8 mouse cellular contexts compared by ENCODE assay signal in genomic region chr15:86173136-86173985, GRCm38 (mm10). TPM values are rescaled to one million over a fixed set of nuclear protein-coding genes. Genes with fewer than 3 reads are reported as not detected.
DNase-seq lines count a peak whose midpoint lies in the region; ATAC-seq lines count a peak whose summit lies in the region.

No protein-coding gene starts in this region.

- no peaks in the 10 kb centered on the region for H3K36me3 ChIP-seq in intestine, embryonic 15.5 days

- 45% methylated on average over 16 of the region's 16 CpGs for WGBS in intestine, embryonic 15.5 days

- peak; percentile 55 for DNase-seq in gastrocnemius, postnatal 14 days
- no peak for DNase-seq in gastrocnemius, postnatal 36 days
- peak; percentile 57 for DNase-seq in kidney, adult 9 months
- no peak for DNase-seq in layer of hippocampus, postnatal 36 days
- no peak for DNase-seq in ovary, postnatal 10 days (ENCODE audit: low spot score)

- no peak overlapping the region for H3K27ac ChIP-seq in intestine, embryonic 15.5 days

- no peaks in the 10 kb centered on the region for H3K9me3 ChIP-seq in intestine, embryonic 15.5 days

- H3K4me1 ChIP-seq in intestine, embryonic 15.5 days (replicated peaks) = 0 out of 2 replicates have a peak, but pooled peaks cover 4% of the 10 kb centered on the region

- ATAC-seq in activated CD4-positive, CD25-positive, alpha-beta regulatory T cell, adult 4 months = peak; percentile 74
- peak; percentile 65 for ATAC-seq in neutrophil, adult 5-6 weeks (ENCODE audit: extremely low read depth, insufficient number of reproducible peaks, low FRiP score, poor library complexity, severe bottlenecking)
- no peak for ATAC-seq in intestine, embryonic 15.5 days

- no peak overlapping the region for H3K9ac ChIP-seq in intestine, embryonic 15.5 days

- H3K4me3 ChIP-seq in intestine, embryonic 15.5 days (replicated peaks) = no peak overlapping the region

- intact Hi-C loops in gastrocnemius, postnatal 14 days (cut with DNase I; ENCODE audit: low total_unique reads) = no loop called here
- intact Hi-C loops in gastrocnemius, postnatal 36 days (cut with DNase I) = no loop called here

- no peak overlapping the region for H3K4me2 ChIP-seq in intestine, embryonic 15.5 days (replicated peaks)

- no peaks in the 10 kb centered on the region for H3K27me3 ChIP-seq in intestine, embryonic 15.5 days (replicated peaks)

RNA-seq across cellular contexts. Expression of gene Cerk, which starts 12.6 kb away (rescaled TPM):
- 1 to 10 TPM; 6.5 to 7.4 TPM for total RNA-seq in gastrocnemius, postnatal 14 days (2021)
- 1 to 10 TPM; 3.6 to 5.3 TPM for total RNA-seq in gastrocnemius, postnatal 36 days (2021)
- polyA plus RNA-seq in activated CD4-positive, CD25-positive, alpha-beta regulatory T cell, adult 4 months (2017; shearing (Covaris generic)) = 1 to 10 TPM; 5.1 to 5.7 TPM
- 114 and 127 TPM in 2 replicates for total RNA-seq in neutrophil, adult 5-6 weeks (2017)
- total RNA-seq in layer of hippocampus, postnatal 36 days (2021) = 10 to 100 TPM; 44.8 to 46.3 TPM
- polyA plus RNA-seq in intestine, embryonic 15.5 days (2015; fragmentation: Nextera tagmentation; extraction: Ambion mirVana) = 8.4 and 8.9 TPM in 2 replicates

RNA-seq across cellular contexts. Expression of gene Tbc1d22a, which starts 40.9 kb away (rescaled TPM):
- total RNA-seq in gastrocnemius, postnatal 14 days (2021) = 10 to 100 TPM; 10.4 to 11.9 TPM
- 10 to 100 TPM; 13.5 to 16.0 TPM for total RNA-seq in gastrocnemius, postnatal 36 days (2021)
- polyA plus RNA-seq in activated CD4-positive, CD25-positive, alpha-beta regulatory T cell, adult 4 months (2017; shearing (Covaris generic)) = 10 to 100 TPM; 10.6 to 13.1 TPM
- total RNA-seq in neutrophil, adult 5-6 weeks (2017) = 23.2 and 38.2 TPM in 2 replicates
- total RNA-seq in layer of hippocampus, postnatal 36 days (2021) = 10 to 100 TPM; 35.0 to 35.4 TPM
- polyA plus RNA-seq in intestine, embryonic 15.5 days (2015; fragmentation: Nextera tagmentation; extraction: Ambion mirVana) = 10.0 and 10.9 TPM in 2 replicates

Comparison
In these comparisons a context has a peak if more than half of its experiments do, and no peak if none do; other contexts are left out.
1. DNase-seq: peak in gastrocnemius, postnatal 14 days (single experiment) and kidney, adult 9 months (single experiment); none in gastrocnemius, postnatal 36 days (0 of 2), layer of hippocampus, postnatal 36 days (0 of 2) and ovary, postnatal 10 days (single experiment).
2. RNA of gene Cerk, which starts 12.6 kb away (total RNA-seq): 114 to 127 TPM in neutrophil, adult 5-6 weeks and 44.8 to 46.3 TPM in layer of hippocampus, postnatal 36 days; 6.5 to 7.4 TPM in gastrocnemius, postnatal 14 days and 3.6 to 5.3 TPM in gastrocnemius, postnatal 36 days; every median in the first group is over 4 times any median in the second.